Mouse (Mus musculus) spleen, postnatal 4 days (tissue): ENCODE measurements at regions not wholly inside any gene's neighbourhood (a gene's known extent, or its start where the extent isn't known, plus 50 kb on each side); places are given as distances from the start of the nearest gene placed in this dataset.

Experiments
- DNase-seq, 2 experiments: peaks; one replicate each; pipeline ENCODE4 v3.0.0; 2022; ENCODE audit warnings: low spot score in 2 of 2

- DNase-seq = no peak
These were observed 51.8 kb downstream of the Gm9376 start for GRCm38 (mm10) chr14:118318524-118318923.

DNA sequence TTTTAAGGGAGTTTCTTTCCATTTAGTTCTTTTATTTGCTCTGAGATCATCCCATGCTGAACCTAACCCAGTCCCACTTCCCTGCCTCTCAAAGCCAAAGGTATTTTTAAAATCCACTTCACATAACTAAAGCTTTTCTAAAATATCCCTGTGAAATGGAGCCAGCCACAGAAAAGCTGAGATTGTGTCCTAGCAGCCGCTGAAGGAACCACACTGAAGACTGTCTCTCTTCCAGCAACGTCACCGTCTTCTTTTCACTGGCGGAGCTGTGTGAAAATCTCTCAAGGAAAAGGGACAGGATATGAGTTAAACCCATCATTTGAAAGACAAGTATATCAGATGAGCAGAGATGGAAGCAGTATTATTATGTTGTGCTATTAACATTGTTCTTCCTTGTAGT, 53.3 kb downstream of the Gm9376 start:
- DNase-seq = no peak

GRCm38 (mm10) chr14:118321083-118321482, 54.3 kb downstream of the Gm9376 start:
- DNase-seq = no peak

DNA sequence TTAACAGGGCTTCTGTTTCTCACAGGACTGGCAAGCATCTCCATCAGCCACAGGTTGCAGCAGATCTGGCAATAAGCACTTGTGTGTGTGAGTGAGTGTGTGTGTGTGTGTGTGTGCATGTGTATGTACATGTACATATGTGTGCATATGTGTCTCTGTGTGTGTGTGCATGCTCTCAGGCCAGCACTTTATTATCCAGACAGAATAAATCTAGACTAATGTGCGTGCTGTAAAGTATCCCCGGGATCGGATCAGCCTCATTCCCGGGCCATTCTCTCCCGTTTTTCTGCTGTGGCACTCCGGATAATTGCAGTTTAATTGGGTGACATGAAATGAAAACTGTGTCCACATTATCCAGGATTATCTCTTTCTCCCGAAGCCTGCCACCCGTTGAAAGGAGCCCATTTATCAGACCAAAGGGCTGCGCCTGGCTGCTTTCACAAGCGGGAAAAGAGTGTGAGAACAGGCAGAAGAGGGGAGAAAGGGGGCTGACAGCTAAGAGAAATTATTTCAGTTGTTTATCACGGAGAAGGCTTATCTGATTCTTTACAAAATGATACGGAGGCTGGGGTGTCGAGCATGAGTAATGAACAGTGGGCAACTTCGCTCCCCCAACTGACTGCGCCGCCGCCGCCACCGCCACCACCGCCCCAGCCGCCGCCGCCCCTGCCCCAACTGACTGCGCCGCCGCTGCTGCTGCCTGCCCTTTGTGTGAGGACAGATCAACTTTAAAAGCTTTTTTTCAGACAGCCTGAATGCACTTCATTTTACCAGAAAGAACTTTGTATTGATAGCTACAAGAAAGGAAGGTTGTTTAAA, 55.5 kb downstream of the Gm9376 start:
- DNase-seq = no peak

DNA sequence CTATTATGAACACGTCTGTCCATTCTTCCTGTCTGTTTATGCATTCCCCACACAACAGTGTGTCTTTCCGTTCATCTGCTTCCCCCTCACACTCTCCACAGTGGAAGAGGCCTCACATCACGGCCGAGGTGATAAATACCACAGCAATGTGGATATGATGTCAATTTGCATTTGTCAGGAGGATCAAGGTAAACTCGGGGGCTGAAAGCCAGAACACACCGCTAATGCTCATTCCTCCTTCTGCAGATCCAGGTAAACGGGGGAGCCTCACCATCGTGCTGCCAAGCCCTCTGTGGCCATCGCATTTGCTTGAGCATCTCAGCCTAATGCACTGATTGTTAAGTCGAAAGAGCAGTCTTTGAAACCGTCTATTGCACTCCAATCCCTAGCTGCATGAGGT, 56.1 kb downstream of the Gm9376 start:
- no peak for DNase-seq

DNA sequence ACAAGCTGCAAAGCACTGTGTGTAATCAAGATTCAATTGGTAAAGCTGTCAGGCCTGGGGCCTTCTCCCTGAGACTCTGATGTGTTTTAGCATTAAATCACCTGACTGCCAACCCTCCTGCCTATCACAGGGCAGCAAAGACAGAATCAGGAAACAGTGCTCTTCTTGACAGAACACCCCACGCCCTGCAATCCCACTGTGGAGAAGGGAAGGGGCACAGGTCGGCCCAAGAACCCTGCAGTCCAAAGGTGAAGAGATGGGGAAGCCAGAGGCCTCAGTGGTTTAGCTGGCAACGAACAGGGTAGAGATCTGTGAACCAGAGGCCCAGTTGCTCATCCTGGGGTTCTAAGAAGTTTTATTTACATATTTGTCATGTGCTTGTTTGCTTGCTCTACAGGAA, 71.3 kb downstream of the Gm9376 start:
- DNase-seq = peak in 1 of 2 experiments; percentile 41

- no peak for DNase-seq
These were observed 96.2 kb downstream of the Gm9376 start for GRCm38 (mm10) chr14:118362931-118363330.

DNA sequence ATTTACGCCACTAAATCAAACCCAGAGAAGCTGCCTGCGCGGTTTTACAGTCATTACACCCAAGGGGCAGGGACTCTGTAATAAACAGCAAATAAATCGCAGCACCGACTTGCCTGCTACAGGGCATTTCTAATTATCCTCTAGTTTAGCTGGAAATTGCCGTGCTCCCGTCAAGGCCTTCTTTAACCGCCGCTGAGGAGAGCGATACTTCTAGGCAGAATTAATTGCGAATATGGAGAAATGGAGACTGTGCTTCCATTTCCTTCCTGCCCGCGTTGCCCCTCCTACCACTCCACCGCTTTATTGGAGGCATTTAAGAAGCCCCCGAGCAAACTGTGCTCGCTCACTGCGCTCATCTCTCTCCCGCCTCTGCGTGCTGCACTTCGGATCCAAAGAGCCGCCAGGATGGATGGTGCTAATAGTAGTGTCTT, 96.6 kb downstream of the Gm9376 start:
- DNase-seq = no peak

DNA sequence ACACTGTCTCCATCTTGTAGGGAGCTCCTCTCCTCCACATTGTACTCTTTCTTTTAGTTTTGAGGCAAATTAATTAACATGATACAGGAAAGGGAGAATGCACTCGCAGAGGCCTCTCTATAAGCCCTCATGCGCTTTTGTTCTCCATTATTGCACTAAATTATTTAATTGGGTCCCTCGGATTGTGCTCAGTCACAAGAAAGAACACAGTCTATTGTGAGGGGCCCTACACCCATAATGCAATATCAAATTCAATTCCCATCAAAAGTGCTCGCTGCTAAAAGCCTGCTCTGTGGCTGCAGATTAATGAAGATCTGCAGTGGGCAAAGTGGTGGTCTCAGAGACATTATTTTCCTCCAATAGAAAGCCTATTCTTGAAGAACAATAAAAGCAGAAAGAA, 99.8 kb downstream of the Gm9376 start:
- DNase-seq = no peak

DNA sequence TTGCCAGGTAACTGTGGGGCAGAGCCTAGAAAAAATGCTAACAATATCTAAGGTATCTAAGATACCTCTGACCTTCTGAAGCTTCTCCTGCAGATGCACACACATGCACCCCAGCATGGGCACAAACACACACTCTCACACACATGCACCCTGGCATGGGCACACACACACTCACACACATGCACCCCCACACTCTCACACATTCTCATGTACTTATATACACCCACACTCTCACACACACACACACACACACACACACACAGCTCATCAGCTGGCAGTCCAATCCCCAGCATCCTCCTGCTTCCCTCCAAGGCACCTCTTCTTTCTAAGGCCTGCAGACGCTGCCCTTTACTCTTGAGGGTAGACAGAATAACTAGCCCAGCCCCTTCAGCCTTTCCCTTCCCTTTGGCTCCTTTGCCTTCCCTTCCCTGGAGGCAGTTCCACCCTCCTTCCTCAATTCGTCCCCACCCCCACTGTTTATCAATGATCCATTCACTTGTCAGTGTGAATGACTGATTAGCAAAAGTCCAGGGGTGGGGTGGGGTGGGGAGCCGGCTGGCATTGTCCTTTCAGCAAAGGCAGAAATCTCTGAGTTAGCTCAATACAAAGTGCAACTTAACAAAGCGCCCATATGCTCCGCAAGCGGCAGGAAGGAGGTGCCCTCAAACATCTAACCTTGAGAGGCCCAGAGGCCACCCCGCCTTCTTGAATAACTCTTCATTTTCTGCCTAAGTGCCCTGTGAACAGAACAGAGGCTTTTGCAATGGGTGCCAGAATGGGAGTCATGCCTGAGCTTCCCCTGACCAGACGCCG, 102.1 kb downstream of the Gm9376 start:
- DNase-seq = no peak

DNA sequence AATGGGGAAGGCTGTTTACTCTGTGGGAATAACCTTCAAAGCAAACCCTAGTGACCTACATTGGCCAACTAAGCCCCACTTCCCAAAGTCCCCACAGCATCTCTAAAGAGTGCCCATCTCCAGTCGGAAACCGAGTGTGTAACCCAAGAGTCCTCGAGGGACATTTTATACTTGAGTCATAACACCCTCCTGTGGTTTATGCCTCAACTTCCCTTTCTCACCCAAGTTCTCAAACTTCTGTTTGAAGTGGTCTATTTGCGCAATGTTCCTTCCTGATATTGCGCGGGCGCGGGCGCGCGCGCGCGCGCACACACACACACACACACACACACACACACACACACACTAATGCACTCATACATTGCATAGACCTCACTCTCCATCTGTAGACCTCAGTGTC, 104.6 kb downstream of the Gm9376 start:
- no peak for DNase-seq

DNA sequence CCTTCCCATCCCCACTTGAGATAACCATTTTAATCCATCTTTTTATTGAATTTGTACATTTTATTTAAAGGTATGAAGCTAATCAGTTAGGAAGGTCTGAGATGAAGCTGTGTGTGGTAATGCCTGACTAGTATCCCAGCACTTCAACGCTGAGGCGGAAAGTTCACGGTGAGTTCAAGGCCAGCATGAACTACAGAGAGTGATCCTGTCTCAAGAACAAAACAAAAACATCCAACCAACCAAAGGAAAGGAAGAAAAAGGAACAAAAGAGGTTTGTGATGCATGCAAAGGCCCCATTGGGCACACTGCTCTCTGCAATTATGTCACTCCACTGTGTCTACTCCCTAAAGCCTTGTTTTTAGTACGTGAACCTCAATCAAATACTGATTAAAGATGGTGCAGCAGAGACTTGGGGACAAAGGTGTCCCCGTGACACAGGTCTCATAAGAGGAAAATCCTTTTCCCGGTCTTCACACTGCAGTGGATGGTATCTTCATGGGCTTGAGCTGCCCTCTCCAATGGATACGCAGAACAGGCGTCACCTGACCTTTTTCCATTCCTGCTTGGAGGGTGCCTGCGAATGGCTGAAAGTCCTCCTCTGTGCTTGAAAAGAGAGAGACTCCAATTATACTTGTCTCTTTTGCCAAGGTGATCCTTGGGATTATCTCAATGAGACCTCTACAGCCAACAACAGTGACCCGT, 108.2 kb downstream of the Gm9376 start:
- DNase-seq = no peak

DNA sequence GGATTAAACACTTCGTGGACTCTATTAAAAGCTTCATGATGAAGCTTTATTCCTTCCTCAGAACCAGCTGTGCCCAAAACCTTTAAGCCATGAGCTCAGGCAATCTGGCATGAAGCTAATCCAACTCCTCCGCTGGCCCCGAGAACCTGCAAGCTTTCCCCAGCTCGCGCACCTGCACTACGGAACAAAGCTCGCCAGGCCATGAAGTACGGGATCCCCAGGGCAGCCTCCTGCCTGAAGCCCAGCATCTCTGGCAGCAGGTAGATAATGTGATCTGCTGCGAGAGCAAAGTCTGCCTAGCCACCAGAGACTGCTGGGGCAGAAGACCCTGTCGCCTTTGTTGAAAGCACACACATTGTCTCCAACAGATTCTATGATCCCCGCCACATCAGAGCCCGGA, 108.9 kb downstream of the Gm9376 start:
- no peak for DNase-seq

DNA sequence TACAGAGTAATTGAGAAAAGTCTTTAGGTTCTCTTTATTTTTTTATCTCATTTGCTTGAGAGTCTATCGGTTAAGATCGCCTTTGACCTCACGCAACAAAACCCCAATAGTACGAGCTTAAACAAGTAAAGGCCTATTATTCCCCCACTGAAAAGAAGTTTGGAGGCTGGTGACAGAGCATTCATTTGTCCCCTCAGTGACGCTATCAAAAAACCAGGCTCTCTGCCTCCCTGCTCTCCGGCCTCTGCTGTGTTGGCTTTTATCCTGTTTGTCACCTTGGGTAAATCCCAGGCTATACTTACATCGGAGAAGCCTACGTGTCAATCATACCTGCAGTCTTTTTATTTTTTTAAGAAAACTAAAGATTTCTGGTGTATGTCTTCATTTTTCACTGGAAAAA, 112.9 kb downstream of the Gm9376 start:
- DNase-seq = no peak

GRCm38 (mm10) chr14:118385529-118385932, 118.8 kb downstream of the Gm9376 start:
- DNase-seq = no peak

- no peak for DNase-seq
These were observed 121.3 kb downstream of the Gm9376 start for GRCm38 (mm10) chr14:118388061-118388460.

DNA sequence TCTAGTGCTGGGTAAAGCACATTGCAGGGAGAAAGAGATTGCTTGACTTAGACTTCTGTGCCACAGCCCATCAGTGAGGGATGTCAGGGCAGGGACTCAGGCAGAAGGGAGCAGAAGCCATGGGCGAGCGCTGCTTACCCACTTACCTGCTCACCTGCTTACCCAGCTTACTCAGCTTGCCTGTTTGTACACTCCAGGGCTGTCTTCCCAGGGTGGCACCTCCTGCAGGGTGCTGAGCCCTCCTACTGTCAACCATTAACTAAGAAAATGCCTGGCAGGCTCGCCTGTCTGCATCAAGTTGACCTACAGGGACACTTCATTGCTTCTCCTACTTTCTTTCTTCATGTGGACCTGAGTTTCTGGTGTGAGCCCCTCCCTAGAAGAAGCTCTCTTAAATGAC, 124.0 kb downstream of the Gm9376 start:
- DNase-seq = no peak

- no peak for DNase-seq
These were observed 124.8 kb downstream of the Gm9376 start for GRCm38 (mm10) chr14:118391561-118391960.

DNA sequence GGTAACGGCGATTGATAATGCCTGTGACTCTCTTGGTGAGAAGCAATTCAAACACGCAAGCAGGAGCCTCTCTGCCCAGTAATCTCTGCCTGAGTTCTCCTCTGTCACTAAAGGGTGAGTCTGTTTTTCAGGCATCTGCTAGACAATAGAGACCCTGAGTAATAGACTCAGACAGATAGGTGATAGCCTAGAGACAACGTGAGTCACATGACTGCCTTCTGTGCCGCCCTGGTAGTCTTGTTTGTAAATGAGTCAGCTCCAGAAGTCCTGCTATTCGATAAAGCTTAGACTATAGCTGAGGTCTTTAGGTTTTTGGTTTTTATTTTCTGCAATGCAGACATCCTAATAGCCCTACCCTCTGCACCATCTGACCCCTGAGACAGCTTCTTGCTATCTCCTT, 126.9 kb downstream of the Gm9376 start:
- no peak for DNase-seq

DNA sequence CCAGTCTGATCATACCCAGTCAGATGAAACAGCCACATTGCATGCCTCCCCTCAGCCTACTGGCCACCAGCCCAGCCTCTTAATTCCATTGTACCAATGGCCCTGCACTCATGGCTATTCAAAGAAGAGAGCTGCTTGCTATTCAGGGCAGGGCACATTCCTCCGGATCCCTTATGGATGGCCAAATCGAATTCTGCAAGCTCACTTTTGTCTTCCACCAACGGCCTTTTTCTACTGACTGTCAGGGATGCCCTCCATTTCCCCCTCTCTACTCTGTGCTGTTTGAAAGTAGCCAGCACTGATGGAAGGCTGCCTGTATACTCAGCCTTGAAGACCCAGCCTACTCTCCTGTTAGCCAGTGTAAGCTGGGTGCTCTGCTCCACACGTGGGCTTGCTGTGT, 147.5 kb downstream of the Gm9376 start:
- no peak for DNase-seq

- DNase-seq = no peak
These were observed 149.4 kb downstream of the Gm9376 start for GRCm38 (mm10) chr14:118416163-118416562.

DNA sequence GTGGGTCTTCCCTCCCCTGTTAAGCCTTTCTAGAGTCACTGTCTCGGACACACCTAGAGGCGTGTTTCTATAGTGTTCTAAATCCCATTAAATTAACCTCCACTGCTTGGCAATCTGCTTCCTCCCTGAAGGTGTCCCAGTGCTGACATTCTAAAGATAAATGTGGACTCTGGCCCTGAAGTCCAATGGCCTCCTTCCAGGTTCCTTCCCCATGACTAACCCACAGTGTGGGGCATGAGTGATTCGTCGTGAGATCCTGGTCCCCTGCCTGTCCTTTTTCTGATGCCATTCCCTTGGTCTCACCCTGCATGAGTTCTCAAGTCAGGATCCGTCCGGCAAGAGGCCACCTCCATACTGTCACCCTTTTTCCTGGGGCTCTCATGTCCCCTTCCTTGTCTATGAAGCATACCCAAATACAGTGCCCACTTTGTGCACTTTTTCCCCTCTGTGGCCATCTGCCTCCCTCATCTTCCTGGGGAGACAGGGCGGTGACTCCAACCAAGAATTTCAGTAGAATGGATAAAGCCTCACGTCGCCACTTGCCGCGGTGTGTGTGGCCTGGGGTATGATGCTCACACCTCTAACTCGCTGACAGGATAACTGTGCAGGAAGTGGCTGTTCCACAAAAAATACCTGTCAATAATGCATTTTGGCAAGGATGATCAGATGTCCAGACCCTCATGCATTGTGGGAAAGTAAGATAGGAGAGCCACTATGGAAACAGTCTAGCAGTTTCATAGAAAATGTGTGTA, 152.9 kb downstream of the Gm9376 start:
- DNase-seq = no peak
